Mouse (Mus musculus) limb, embryonic 14.5 days (tissue): ENCODE results near the gene Slc9a1. TPM values are rescaled to one million over a fixed set of nuclear protein-coding genes. Genes with fewer than 3 reads are reported as not detected.

Source experiments
- ATAC-seq: fragments of 200-750 bp; cut with Nextera tagmentation; 2 replicates; pipeline ENCODE4 v1.8.0; 2017; ENCODE audit warnings: low read depth, moderate number of reproducible peaks, moderate TSS enrichment; ENCODE audit not compliant: low FRiP score
- DNase-seq: peaks from one replicate; pipeline ENCODE4 v3.0.0-alpha.2; 2015; ENCODE audit warnings: low spot score
- H3K27ac ChIP-seq: fragments of 300-500 bp; sonication (generic); replicated peaks from 2 replicates; pipeline ENCODE4 v1.5.1; 2014; ENCODE audit warnings: low read depth, mild to moderate bottlenecking, low read length, moderate library complexity, mixed read lengths
- H3K27me3 ChIP-seq: fragments of 300-500 bp; sonication (generic); 2 replicates; pipeline ENCODE4 v1.6.1; 2014; ENCODE audit warnings: low read length, mixed read lengths; ENCODE audit not compliant: control insufficient read depth, insufficient read depth
- H3K36me3 ChIP-seq: fragments of 300-500 bp; sonication (generic); 2 replicates; pipeline ENCODE4 v1.6.1; 2014; ENCODE audit warnings: mild to moderate bottlenecking, low read length, moderate library complexity, mixed read lengths; ENCODE audit not compliant: control insufficient read depth, insufficient read depth
- H3K4me1 ChIP-seq: fragments of 300-500 bp; sonication (generic); 2 replicates; pipeline ENCODE4 v1.6.1; 2014; ENCODE audit warnings: antibody characterized with exemption, low read length, mixed read lengths; ENCODE audit not compliant: control insufficient read depth, insufficient read depth
- H3K4me2 ChIP-seq: fragments of 300-500 bp; sonication (generic); replicated peaks from 2 replicates; pipeline ENCODE4 v1.6.1; 2014; ENCODE audit warnings: low read depth, mild to moderate bottlenecking, low read length, moderate library complexity; ENCODE audit not compliant: severe bottlenecking
- H3K4me3 ChIP-seq: fragments of 300-500 bp; sonication (generic); replicated peaks from 2 replicates; pipeline ENCODE4 v1.5.1; 2014; ENCODE audit warnings: low read length
- H3K9ac ChIP-seq: fragments of 300-500 bp; sonication (generic); 2 replicates; pipeline ENCODE4 v1.6.1; 2014; ENCODE audit warnings: mild to moderate bottlenecking, low read depth, low read length, moderate library complexity; ENCODE audit not compliant: severe bottlenecking
- H3K9me3 ChIP-seq: fragments of 300-500 bp; sonication (generic); 2 replicates; pipeline ENCODE4 v1.6.1; 2016; ENCODE audit warnings: low read length; ENCODE audit not compliant: control insufficient read depth
- POLR2A ChIP-seq: fragments of 200-500 bp; IDR thresholded peaks from 2 replicates; pipeline ENCODE4 v1.8.0; 2012; ENCODE audit warnings: inconsistent platforms, mild to moderate bottlenecking, moderate library complexity, borderline replicate concordance; ENCODE audit not compliant: insufficient read depth, insufficient read length; ENCODE audit errors: extremely low read depth
- WGBS: fragments of 180-500 bp; shearing (Covaris S2); extraction: QIAGEN DNeasy Blood & Tissue Kit; methylation state at CpG from one replicate; pipeline ENCODE4 v1.1.7; 2014; 5-methylcytosine and 5-hydroxymethylcytosine counted together
- polyA plus RNA-seq, 2 experiments: library from polyadenylated mRNA; depleted of rRNA in 1 of 2; stranded (reverse) in 1 of 2; unstranded in 1 of 2; fragments of >200 nt; fragmentation: Nextera tagmentation in 1 of 2; extraction: Ambion mirVana in 1 of 2; gene quantifications; 2 replicates each; pipeline versions ENCODE4 v1.2.1 to v1.2.3; 2012 to 2014

Gene Slc9a1
- polyA plus RNA-seq, 2 experiments = 11.5 to 36.7 TPM

DNA sequence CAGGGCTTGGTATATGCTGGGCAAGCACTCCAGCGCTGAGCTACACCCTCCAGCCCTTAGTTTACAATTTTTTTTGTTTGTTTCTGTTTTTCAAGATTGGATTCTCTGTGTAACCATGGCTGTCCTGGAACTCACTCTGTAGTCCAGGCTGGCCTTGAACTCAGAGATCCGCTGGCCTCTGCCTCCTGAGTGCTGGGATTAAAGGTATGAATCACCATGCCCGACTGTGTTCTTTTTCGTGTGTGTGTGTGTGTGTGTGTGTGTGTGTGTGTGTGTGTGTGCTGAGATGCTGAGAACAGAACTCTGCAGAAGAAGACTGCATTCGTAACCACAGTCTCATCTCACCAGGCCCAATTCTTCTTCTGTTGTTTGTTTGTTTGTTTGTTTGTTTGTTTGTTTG, 34.8 kb downstream of the Slc9a1 start:
- DNase-seq = no peak
- no peak overlapping the region for H3K27ac ChIP-seq
- TF ChIP-seq POLR2A = no peak
- no peak overlapping the region for H3K4me2 ChIP-seq
- no peak overlapping the region for H3K9ac ChIP-seq
- no peak for ATAC-seq
- 85% methylated on average over 5 of the region's 5 CpGs for WGBS
- no peaks in the 10 kb centered on the region for H3K27me3 ChIP-seq
- 0 out of 2 replicates have a peak, but pooled peaks cover 4% of the 10 kb centered on the region for H3K36me3 ChIP-seq
- H3K4me3 ChIP-seq = no peak overlapping the region
- H3K9me3 ChIP-seq = no peaks in the 10 kb centered on the region
- peaks cover 26% of the 10 kb centered on the region for H3K4me1 ChIP-seq

DNA sequence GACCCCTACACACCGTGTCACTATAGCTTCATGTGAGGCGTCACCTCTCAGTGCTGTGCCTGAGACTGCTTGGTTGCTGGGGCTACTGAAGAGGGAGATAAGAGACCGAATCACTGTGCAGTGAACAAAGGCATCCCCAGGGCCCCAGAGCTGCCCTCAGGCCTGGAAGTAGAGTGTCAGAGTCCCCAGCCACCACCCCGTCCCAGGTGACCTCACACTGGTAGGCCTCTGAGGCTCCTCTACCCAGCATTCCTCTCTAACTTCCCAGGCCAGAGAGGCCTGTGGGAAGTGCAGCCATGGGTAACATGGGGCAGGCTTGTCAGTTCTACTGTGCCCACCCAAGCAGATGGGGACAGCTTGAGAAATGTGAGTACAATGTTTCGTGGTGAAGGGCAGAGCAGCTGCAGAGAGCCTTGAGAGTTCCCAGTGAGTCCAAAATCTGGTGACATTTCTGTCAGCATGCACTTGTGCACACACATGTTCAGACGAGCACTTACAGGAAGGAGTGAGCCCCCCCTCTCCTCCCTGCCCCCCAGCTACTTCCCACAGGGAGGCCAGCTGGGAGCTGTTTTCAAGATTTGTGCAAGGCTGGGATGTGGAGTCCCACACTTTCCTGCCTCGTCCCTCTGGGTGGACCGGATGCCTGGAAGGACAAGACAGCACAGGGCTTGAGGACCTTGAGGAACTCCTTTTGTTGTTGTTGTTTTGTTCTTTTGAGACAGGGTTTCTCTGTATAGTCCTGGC, 37.0 kb downstream of the Slc9a1 start:
- DNase-seq = no peak
- no peaks in the 10 kb centered on the region for H3K9me3 ChIP-seq
- TF ChIP-seq POLR2A = no peak
- H3K4me3 ChIP-seq = no peak overlapping the region
- no peak overlapping the region for H3K4me2 ChIP-seq
- 70% methylated on average over 8 of the region's 8 CpGs for WGBS
- ATAC-seq = peak; percentile 48
- H3K36me3 ChIP-seq = 0 out of 2 replicates have a peak, but pooled peaks cover 4% of the 10 kb centered on the region
- H3K4me1 ChIP-seq = peaks cover 15% of the 10 kb centered on the region
- peak overlapping the region; percentile 2; the same call in 1 of the 2 replicates for H3K27ac ChIP-seq
- H3K27me3 ChIP-seq = no peaks in the 10 kb centered on the region
- no peak overlapping the region for H3K9ac ChIP-seq

GRCm38 (mm10) chr4:133407114-133407787, 37.7 kb downstream of the Slc9a1 start:
- ATAC-seq (no peak), DNase-seq (peak; percentile 40)
- no peak overlapping the region; the same call in 1 of the 2 replicates for H3K9ac ChIP-seq
- no peak for TF ChIP-seq POLR2A
- no peaks in the 10 kb centered on the region for H3K9me3 ChIP-seq
- peaks cover 10% of the 10 kb centered on the region; the same call in 1 of the 2 replicates for H3K36me3 ChIP-seq
- no peak overlapping the region for H3K4me3 ChIP-seq
- WGBS = 55% methylated on average over 6 of the region's 6 CpGs
- 0 out of 2 replicates have a peak overlapping the region, but pooled peaks have one; percentile 5 for H3K4me2 ChIP-seq
- no peaks in the 10 kb centered on the region for H3K27me3 ChIP-seq
- H3K4me1 ChIP-seq = peaks cover 15% of the 10 kb centered on the region
- peak overlapping the region; percentile 48; the same call in 1 of the 2 replicates for H3K27ac ChIP-seq

DNA sequence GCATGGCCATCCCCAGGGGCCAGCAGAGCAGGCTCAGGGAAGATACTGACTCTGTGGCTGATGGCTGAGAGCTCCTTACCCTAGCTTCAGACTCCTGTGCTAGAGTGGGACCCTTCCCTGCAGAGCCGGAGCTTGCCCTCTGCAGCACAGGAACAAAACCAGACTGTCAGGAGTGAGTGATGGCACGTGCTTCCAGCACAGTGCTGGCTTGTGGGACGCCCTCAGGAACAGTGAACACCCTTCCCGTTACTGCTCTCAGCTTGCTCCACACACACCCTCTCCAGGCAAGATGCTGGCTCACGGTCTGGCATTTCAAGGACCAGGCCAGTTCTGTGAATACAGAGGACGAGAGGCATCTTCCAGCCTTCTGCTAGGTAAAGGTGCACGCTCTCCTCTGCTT, 38.5 kb downstream of the Slc9a1 start:
- Histone ChIP-seq H3K36me3 (peaks cover 15% of the 10 kb centered on the region), H3K4me3 (no peak overlapping the region), H3K27me3 (no peaks in the 10 kb centered on the region), H3K27ac (peak overlapping the region; percentile 48; the same call in 1 of the 2 replicates), H3K4me1 (peaks cover 15% of the 10 kb centered on the region), H3K9me3 (no peaks in the 10 kb centered on the region), H3K4me2 (0 out of 2 replicates have a peak overlapping the region, but pooled peaks have one; percentile 5), H3K9ac (no peak overlapping the region; the same call in 1 of the 2 replicates)
- DNase-seq (no peak), ATAC-seq (no peak)
- WGBS = 50% methylated on average over 7 of the region's 7 CpGs
- no peak for TF ChIP-seq POLR2A

GRCm38 (mm10) chr4:133410994-133411393, 41.5 kb downstream of the Slc9a1 start:
- peaks cover 15% of the 10 kb centered on the region for H3K4me1 ChIP-seq
- H3K36me3 ChIP-seq = peaks cover 26% of the 10 kb centered on the region
- DNase-seq = no peak
- H3K27ac ChIP-seq = no peak overlapping the region
- H3K9ac ChIP-seq = no peak overlapping the region
- no peak for TF ChIP-seq POLR2A
- no peak overlapping the region for H3K4me3 ChIP-seq
- H3K4me2 ChIP-seq = no peak overlapping the region
- WGBS = 83% methylated on average over 14 of the region's 14 CpGs
- no peaks in the 10 kb centered on the region for H3K9me3 ChIP-seq
- no peak for ATAC-seq
- no peaks in the 10 kb centered on the region for H3K27me3 ChIP-seq
